30 mouse cellular contexts compared by ENCODE assay signal in the genomic region with DNA sequence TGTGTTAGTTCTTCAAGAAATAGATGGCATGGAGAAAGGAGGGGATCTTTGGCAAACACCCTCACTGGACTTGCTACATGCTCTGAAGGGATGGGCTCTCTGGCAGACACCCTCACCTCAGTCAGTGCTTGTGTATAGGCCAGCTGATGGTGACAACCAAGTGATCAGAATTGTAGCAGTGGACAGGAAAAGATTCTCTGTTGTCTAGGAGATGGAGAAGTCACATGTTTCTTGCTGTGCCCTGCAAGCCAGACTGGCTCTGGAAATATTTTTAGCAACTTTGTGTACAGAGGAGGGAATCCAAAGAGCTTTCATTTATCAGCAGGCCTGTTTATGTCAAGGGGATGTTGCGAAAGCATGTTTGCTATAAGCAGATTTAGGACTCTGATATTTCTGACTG. TPM values are rescaled to one million over a fixed set of nuclear protein-coding genes. Genes with fewer than 3 reads are reported as not detected.
DNase-seq lines count a peak whose midpoint lies in the region; ATAC-seq and TF ChIP-seq lines count a peak whose summit lies in the region.
"Had no signal": no experiment of that assay in that cellular context is flagged by ENCODE, and none has a peak within 500 bp of the region (broad histone marks: within the 10 kb centered on the region; RNA-seq: fewer than 3 reads in every experiment).

No protein-coding gene starts in this region.

- no peak overlapping the region for H3K4me3 ChIP-seq in hindbrain, postnatal 0 days (ENCODE audit: low read length)
- no peak overlapping the region for H3K4me3 ChIP-seq in hindbrain, embryonic 16.5 days (ENCODE audit: low read length)
- no peak overlapping the region for H3K4me3 ChIP-seq in lung, embryonic 15.5 days
- H3K4me3 ChIP-seq: embryonic facial prominence, embryonic 10.5 days; embryonic facial prominence, embryonic 13.5 days; erythroblast, embryonic 14.5 days; forebrain, embryonic 12.5 days; forebrain, embryonic 15.5 days; hindbrain, embryonic 12.5 days; hindbrain, embryonic 15.5 days had no signal

- DNase-seq in cerebellum, postnatal 10 days, result peak; percentile 14 to 24
- DNase-seq in cerebellum, postnatal 25 days, result no peak
- no peak for DNase-seq in hindbrain, postnatal 0 days (ENCODE audit: low spot score)
- no peak for DNase-seq in lung, postnatal 10 days
- DNase-seq in brain, adult 2 months (ENCODE audit: low read depth, low spot score), result peak; percentile 67
- DNase-seq in gastrocnemius, postnatal 14 days, result no peak
- DNase-seq: adrenal gland, postnatal 10 days; adrenal gland, postnatal 36 days; B cell, adult 2 months; cerebellum, adult 11-12 months; cerebellum, adult 8-10 months; embryo, embryonic 11 days; gastrocnemius, postnatal 10 days; heart, adult 11 months had no signal

- no peaks in the 10 kb centered on the region for H3K36me3 ChIP-seq in hindbrain, postnatal 0 days (ENCODE audit: insufficient read depth, low read length)
- H3K36me3 ChIP-seq in hindbrain, embryonic 16.5 days (ENCODE audit: control insufficient read depth, insufficient read depth, low read length), result no peaks in the 10 kb centered on the region
- no peaks in the 10 kb centered on the region for H3K36me3 ChIP-seq in lung, embryonic 15.5 days
- H3K36me3 ChIP-seq: embryonic facial prominence, embryonic 10.5 days; embryonic facial prominence, embryonic 13.5 days; forebrain, embryonic 12.5 days; forebrain, embryonic 15.5 days; G1E; hindbrain, embryonic 12.5 days; hindbrain, embryonic 15.5 days had no signal

- no peaks in the 10 kb centered on the region for H3K9me3 ChIP-seq in hindbrain, postnatal 0 days (ENCODE audit: low read length)
- H3K9me3 ChIP-seq in hindbrain, embryonic 16.5 days (ENCODE audit: control insufficient read depth, low read length), result no peaks in the 10 kb centered on the region
- no peaks in the 10 kb centered on the region for H3K9me3 ChIP-seq in lung, embryonic 15.5 days
- H3K9me3 ChIP-seq: embryonic facial prominence, embryonic 10.5 days; embryonic facial prominence, embryonic 13.5 days; forebrain, embryonic 12.5 days; forebrain, embryonic 15.5 days; hindbrain, embryonic 12.5 days; hindbrain, embryonic 15.5 days had no signal

- H3K4me1 ChIP-seq in hindbrain, postnatal 0 days (ENCODE audit: insufficient read depth, low read length), result no peaks in the 10 kb centered on the region
- peaks cover 3% of the 10 kb centered on the region; the same call in 1 of the 2 replicates for H3K4me1 ChIP-seq in hindbrain, embryonic 16.5 days (ENCODE audit: control insufficient read depth, insufficient read depth, low read depth, low read length)
- no peaks in the 10 kb centered on the region; the same call in 1 of the 2 replicates for H3K4me1 ChIP-seq in lung, embryonic 15.5 days
- H3K4me1 ChIP-seq: embryonic facial prominence, embryonic 10.5 days; embryonic facial prominence, embryonic 13.5 days; forebrain, embryonic 12.5 days; hindbrain, embryonic 12.5 days; hindbrain, embryonic 15.5 days had no signal

- H3K9ac ChIP-seq in hindbrain, postnatal 0 days (replicated peaks; ENCODE audit: low read length), result no peak overlapping the region
- no peak overlapping the region for H3K9ac ChIP-seq in hindbrain, embryonic 16.5 days (ENCODE audit: low read depth, low read length)
- no peak overlapping the region for H3K9ac ChIP-seq in lung, embryonic 15.5 days
- H3K9ac ChIP-seq: embryonic facial prominence, embryonic 13.5 days; forebrain, embryonic 12.5 days; forebrain, embryonic 15.5 days; hindbrain, embryonic 12.5 days; hindbrain, embryonic 15.5 days had no signal

- 57% methylated on average over 1 of the region's 1 CpGs for WGBS in hindbrain, postnatal 0 days
- 91% methylated on average over 1 of the region's 1 CpGs for WGBS in hindbrain, embryonic 16.5 days
- WGBS in lung, embryonic 15.5 days, result 78% methylated on average over 1 of the region's 1 CpGs

- ATAC-seq in hindbrain, postnatal 0 days, result peak; percentile 67; the same call in 1 of the 2 replicates
- no peak for ATAC-seq in hindbrain, embryonic 16.5 days
- ATAC-seq in lung, embryonic 15.5 days (ENCODE audit: borderline replicate concordance, extremely low read depth, low FRiP score, low TSS enrichment), result peak; percentile 69
- ATAC-seq: forebrain, embryonic 15.5 days; inflammation-experienced regulatory T-cells, adult 6 months; intestine, embryonic 16.5 days; Patski had no signal

- peak overlapping the region; percentile 20; the same call in 1 of the 2 replicates for H3K27ac ChIP-seq in hindbrain, postnatal 0 days
- H3K27ac ChIP-seq in hindbrain, embryonic 16.5 days (ENCODE audit: low read depth, low read length), result no peak overlapping the region
- H3K27ac ChIP-seq in lung, embryonic 15.5 days, result no peak overlapping the region
- H3K27ac ChIP-seq: embryonic facial prominence, embryonic 10.5 days; embryonic facial prominence, embryonic 13.5 days; forebrain, embryonic 12.5 days; forebrain, embryonic 15.5 days; hindbrain, embryonic 12.5 days; hindbrain, embryonic 15.5 days had no signal

- no peak for TF ChIP-seq CTCF in hindbrain, postnatal 0 days (IDR thresholded peaks at IDR 0.05; ENCODE audit: low read depth)

- H3K27me3 ChIP-seq in hindbrain, postnatal 0 days (ENCODE audit: insufficient read depth, low read length), result no peaks in the 10 kb centered on the region
- no peaks in the 10 kb centered on the region for H3K27me3 ChIP-seq in hindbrain, embryonic 16.5 days (replicated peaks; ENCODE audit: control insufficient read depth, insufficient read depth, low read length)
- no peaks in the 10 kb centered on the region for H3K27me3 ChIP-seq in lung, embryonic 15.5 days
- H3K27me3 ChIP-seq: CH12.LX; embryonic facial prominence, embryonic 13.5 days; forebrain, embryonic 12.5 days; forebrain, embryonic 15.5 days; hindbrain, embryonic 12.5 days; hindbrain, embryonic 15.5 days; Patski had no signal

- H3K4me2 ChIP-seq in hindbrain, postnatal 0 days (ENCODE audit: low read depth, low read length), result no peak overlapping the region
- no peak overlapping the region for H3K4me2 ChIP-seq in hindbrain, embryonic 16.5 days (ENCODE audit: low read length)
- no peak overlapping the region for H3K4me2 ChIP-seq in lung, embryonic 15.5 days
- H3K4me2 ChIP-seq: embryonic facial prominence, embryonic 13.5 days; forebrain, embryonic 12.5 days; forebrain, embryonic 15.5 days; heart, embryonic 11.5 days; hindbrain, embryonic 12.5 days; hindbrain, embryonic 15.5 days had no signal

- intact Hi-C loops in gastrocnemius, postnatal 14 days (cut with DNase I; ENCODE audit: low total_unique reads), result no loop called here

RNA-seq across cellular contexts. Expression of a gene that starts 27.4 kb away (rescaled TPM):
- 157 and 179 TPM in 2 replicates for total RNA-seq in hindbrain, postnatal 0 days (2014; rRNA removed)
- polyA plus RNA-seq in hindbrain, postnatal 0 days (2015; fragmentation: Nextera tagmentation; extraction: Ambion mirVana), result 67.2 and 76.4 TPM in 2 replicates
- 56.9 and 59.9 TPM in 2 replicates for polyA plus RNA-seq in hindbrain, embryonic 16.5 days (2015; fragmentation: Nextera tagmentation; extraction: Ambion mirVana)
- 15.4 and 18.9 TPM in 2 replicates for polyA plus RNA-seq in lung, embryonic 15.5 days (2015; fragmentation: Nextera tagmentation; extraction: Ambion mirVana)
- total RNA-seq in gastrocnemius, postnatal 14 days (2021), result under 1 TPM in 1 of 2 experiments, not detected in 1; 0.16 TPM
- total RNA-seq: CH12.LX had no signal
- polyA plus RNA-seq: erythroblast, embryonic 14.5 days; G1E; heart, postnatal 0 days had no signal

Comparison
In these comparisons a context has a peak if more than half of its experiments do, and no peak if none do; other contexts are left out.
1. DNase-seq: peak in cerebellum, postnatal 10 days (2 of 2) and brain, adult 2 months (single experiment); none in cerebellum, postnatal 25 days (0 of 2), hindbrain, postnatal 0 days (single experiment), lung, postnatal 10 days (single experiment) and gastrocnemius, postnatal 14 days (single experiment).